Mouse (Mus musculus) ZHBTc4 (cell line): ENCODE measurements around the gene Tmem170.

Source experiments
- DNase-seq: peaks from one replicate; pipeline ENCODE4 v3.0.0-alpha.2; 2011; ENCODE audit warnings: low read depth, low spot score

Tmem170 gene

GRCm38 (mm10) chr8:111876355-111876948, at the start of gene Tmem170:
Tmem170 (minus strand) TSS chr8:111876750.
- DNase-seq: peak; percentile 99

GRCm38 (mm10) chr8:111924976-111925375, 48.4 kb upstream of the Tmem170 start:
- DNase-seq: peak; percentile 80

- peak; percentile 90 for DNase-seq
Observed at GRCm38 (mm10) chr8:111923383-111923804, 46.8 kb upstream of the Tmem170 start.

- DNase-seq: peak; percentile 74
Observed at GRCm38 (mm10) chr8:111920971-111921370, 44.4 kb upstream of the Tmem170 start.

- DNase-seq: peak; percentile 80
Observed at GRCm38 (mm10) chr8:111919663-111920062, 43.1 kb upstream of the Tmem170 start.

- peak; percentile 83 for DNase-seq
Observed at GRCm38 (mm10) chr8:111912860-111913432, 36.4 kb upstream of the Tmem170 start.

GRCm38 (mm10) chr8:111911572-111911971, 35.0 kb upstream of the Tmem170 start:
- DNase-seq: no peak

- peak; percentile 72 for DNase-seq
Observed at GRCm38 (mm10) chr8:111909621-111910450, 33.3 kb upstream of the Tmem170 start, which contains the start of gene Chst5. Chst5 (minus strand) TSS chr8:111910447.

- DNase-seq: no peak
Observed at GRCm38 (mm10) chr8:111905500-111906121, 29.1 kb upstream of the Tmem170 start.

- DNase-seq: peak; percentile 53
Observed at GRCm38 (mm10) chr8:111902080-111902479, 25.5 kb upstream of the Tmem170 start.

- peak; percentile 71 for DNase-seq
Observed at GRCm38 (mm10) chr8:111898586-111898985, 22.0 kb upstream of the Tmem170 start.

GRCm38 (mm10) chr8:111894955-111895354, 18.4 kb upstream of the Tmem170 start:
- peak; percentile 56 for DNase-seq

- DNase-seq: no peak
Observed at GRCm38 (mm10) chr8:111892615-111893014, 16.1 kb upstream of the Tmem170 start.

- peak; percentile 83 for DNase-seq
Observed at GRCm38 (mm10) chr8:111891983-111892382, 15.4 kb upstream of the Tmem170 start.

- no peak for DNase-seq
Observed at GRCm38 (mm10) chr8:111890911-111891303, 14.4 kb upstream of the Tmem170 start.

GRCm38 (mm10) chr8:111889931-111890910, 13.7 kb upstream of the Tmem170 start:
- peak; percentile 68 for DNase-seq

GRCm38 (mm10) chr8:111888091-111888650, 11.6 kb upstream of the Tmem170 start:
- peak; percentile 42 for DNase-seq

GRCm38 (mm10) chr8:111887479-111887878, 10.9 kb upstream of the Tmem170 start:
- no peak for DNase-seq

GRCm38 (mm10) chr8:111883615-111884014, 7.1 kb upstream of the Tmem170 start:
- no peak for DNase-seq

GRCm38 (mm10) chr8:111881591-111881990, 5.0 kb upstream of the Tmem170 start:
- peak; percentile 64 for DNase-seq
